Mouse (Mus musculus) cerebellum, postnatal 4 days (tissue): ENCODE data around the gene Acyp2.
"Not testable (repeated sequence)": the region's sequence is repeated elsewhere in the genome, so short reads cannot be mapped to it uniquely, and the experiment has no call there.

ENCODE experiments used
- DNase-seq, 2 experiments: peaks; one replicate each; pipeline ENCODE4 v3.0.0; 2022; ENCODE audit warnings: low spot score in 2 of 2, mixed read lengths in 1 of 2

The Acyp2 gene

DNA sequence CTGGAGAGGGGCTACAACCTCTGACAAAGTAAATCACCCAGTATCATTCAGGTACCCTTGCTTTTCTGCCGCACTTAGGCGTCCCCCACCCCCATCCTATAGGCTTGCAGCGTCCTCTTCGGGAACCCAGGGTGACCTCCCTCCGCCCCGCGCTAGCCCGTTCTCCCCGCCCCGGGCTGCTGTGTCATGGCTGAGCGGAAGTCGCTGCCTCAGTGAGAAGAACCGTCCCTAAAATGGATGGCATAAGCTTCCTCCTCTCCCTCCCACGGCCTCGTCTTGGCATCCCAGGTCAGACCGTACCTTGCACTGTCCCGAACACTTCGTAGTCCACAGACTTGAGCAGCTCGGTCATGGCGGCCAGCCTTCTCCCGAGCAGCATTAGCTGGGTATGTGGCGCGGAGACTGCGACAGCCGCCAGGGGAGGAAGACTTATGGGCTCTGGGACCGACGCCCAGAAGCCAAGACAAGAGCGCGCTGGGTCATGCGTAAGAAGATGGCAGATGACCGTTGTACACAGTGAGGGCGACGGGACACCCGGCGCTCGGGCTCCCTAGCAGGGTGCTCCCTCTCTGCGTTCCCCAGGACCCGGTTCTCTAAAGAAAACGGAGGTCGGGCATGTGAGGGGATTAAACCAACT is at the start of gene Acyp2:
TSS of gene Acyp2 (minus strand) at position 587 of the 637 bp plus-strand sequence.
- DNase-seq, result peak; percentile 66 to 77

- DNase-seq, result no peak
Observed at GRCm38 (mm10) chr11:30689421-30689820, 40.0 kb upstream of the Acyp2 start.

DNA sequence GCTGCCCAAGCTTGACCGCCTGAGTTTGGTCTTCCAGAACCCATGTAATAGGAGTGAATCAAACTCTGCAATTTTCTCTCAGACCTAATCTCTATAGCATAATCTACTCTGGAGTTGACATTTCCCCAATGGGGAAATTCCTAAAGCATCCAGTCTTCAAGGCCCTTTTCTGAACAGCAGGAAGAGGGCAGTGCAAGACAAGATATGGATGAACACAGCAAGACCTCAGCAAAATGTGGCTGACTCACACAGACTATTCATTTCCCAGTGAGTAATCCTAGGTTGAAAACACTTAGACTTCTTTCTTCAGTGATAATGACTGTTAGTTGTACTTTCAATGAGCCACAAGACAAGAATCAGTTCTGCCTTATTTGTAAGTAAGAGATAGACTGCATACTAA is 26.7 kb upstream of the Acyp2 start:
- DNase-seq, result peak in 1 of 2 experiments; percentile 7

GRCm38 (mm10) chr11:30672719-30673118 is 23.3 kb upstream of the Acyp2 start:
- no peak for DNase-seq

DNA sequence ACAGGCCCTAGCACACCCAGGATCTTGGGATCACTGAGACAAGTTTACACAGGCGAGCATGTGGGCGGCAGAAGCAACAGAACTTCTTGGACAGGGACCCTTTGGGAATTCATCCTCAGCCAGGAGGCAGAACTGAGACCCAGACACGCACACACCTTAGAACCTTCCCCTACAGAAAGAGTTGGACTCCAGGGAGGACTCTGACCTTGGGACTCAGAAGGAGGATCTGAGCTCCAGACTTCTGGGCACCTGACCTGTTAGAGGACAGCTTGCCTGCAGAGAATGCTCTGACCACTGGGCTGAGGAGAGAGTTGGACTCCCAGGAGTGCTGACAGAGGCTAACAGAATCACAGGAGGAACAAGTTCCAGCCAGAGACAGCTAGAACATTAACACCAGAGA is 13.6 kb upstream of the Acyp2 start:
- DNase-seq, result no peak

GRCm38 (mm10) chr11:30662591-30662990 is 13.2 kb upstream of the Acyp2 start:
- DNase-seq, result no peak

DNA sequence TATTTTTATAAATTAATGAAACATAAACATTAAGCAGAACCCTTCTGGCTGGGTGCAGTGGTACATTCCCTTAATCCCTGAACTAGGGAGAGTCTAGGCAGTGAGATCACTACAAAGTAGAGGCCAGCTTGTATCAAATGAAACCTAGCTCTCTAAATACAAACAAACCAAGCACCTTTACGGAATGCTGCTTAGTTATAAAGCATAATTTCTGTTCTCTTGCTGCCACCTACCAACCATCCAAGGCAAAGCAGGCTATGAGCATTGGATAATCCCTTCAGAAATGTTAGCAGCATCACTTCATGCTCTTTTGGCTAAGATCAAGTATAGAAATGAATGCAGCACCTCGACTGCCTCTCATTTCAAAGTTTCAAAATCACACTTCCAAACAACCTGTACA is 7.7 kb upstream of the Acyp2 start:
- peak in 1 of 2 experiments; percentile 20 for DNase-seq

GRCm38 (mm10) chr11:30656060-30656459 is 6.7 kb upstream of the Acyp2 start:
- no peak for DNase-seq

- no peak for DNase-seq
Observed at GRCm38 (mm10) chr11:30650416-30650815, 1.0 kb upstream of the Acyp2 start.

DNA sequence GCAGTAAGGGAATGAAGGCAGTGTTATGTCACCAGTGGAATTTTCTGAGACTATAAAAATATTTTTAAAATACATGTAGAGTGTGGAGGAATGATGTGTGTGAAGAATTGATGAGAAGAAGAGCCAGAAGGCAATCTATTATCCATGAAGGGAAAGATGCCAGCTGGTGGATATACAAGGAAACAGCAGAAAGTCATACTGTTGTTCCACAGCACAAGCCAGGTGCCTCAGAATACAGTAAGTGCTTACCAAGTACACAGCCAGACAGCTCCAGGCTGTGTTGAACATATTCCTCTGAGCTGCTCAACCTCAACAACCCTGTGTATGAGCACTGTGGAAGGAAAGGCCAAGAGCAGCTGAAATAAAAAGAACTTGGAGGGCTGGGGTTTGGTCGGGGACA is 13.7 kb downstream of the Acyp2 start:
- no peak for DNase-seq

- no peak for DNase-seq
Observed at GRCm38 (mm10) chr11:30630514-30630913, 18.9 kb downstream of the Acyp2 start.

DNA sequence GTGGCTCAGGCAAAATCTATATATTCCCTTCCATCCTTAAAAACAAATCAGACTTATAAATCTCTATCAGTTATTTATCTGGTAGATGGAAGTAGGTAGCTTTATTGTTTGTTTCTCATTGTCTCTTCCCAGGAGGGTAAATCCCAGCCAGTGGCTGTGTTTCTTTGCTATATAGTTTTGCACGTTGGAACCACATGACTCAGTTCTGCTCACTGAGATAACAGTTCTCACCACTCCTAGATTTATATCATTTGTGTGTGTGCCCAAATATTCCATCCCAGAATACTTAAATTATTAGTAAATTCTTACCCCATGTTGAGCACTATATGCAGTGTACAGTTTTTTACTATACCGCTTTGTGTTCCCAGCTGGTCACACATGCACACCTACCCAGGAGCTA is 26.2 kb downstream of the Acyp2 start:
- DNase-seq, result no peak

- not testable (repeated sequence) for DNase-seq
Observed at GRCm38 (mm10) chr11:30621386-30622363, 27.7 kb downstream of the Acyp2 start.

- DNase-seq, result no peak
Observed at GRCm38 (mm10) chr11:30618235-30618634, 31.2 kb downstream of the Acyp2 start.

DNA sequence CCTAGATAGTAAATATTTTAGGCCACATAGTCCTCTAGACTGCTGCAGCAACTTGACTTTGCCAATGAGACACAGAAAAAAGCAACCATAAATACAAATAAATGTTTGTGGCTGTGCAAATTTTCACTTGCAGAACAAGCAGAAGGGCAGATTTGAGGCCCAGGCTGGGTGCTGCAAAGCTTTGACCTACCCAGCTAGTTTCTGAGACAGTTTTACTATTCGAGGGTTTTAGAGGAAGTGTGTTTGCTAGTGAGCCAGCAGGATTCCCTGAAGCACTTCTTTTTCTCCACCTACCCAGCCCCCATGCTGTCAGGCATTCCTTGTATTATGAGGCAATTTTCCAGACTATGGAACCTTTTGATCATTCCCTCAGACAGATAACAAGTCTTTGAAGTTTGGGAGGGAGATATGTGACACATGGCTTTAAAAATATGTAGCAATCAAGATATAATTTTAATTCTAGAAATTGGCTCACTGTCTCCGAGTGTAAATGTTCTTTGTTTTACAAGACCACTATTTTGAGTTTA is 31.8 kb downstream of the Acyp2 start:
- DNase-seq, result no peak

DNA sequence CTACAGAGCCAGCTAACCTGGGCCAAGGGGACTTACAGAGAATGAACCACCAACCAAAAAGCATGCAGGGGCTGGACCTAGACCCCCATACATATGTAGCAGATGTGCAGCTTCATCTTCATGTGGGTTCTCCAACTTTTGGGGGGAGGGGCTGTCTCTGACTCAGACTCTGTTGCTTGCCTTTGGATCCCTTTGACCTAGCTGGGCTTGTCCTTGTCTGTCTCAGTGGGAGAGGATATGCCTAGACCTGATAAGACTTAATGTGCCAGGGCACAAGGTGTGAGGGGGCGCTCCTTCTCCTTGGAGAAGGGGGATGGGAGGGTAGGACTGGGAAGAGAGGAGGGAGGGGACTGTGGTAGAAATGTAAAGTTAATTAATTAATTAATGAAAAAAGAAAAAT is 33.4 kb downstream of the Acyp2 start:
- DNase-seq, result no peak

DNA sequence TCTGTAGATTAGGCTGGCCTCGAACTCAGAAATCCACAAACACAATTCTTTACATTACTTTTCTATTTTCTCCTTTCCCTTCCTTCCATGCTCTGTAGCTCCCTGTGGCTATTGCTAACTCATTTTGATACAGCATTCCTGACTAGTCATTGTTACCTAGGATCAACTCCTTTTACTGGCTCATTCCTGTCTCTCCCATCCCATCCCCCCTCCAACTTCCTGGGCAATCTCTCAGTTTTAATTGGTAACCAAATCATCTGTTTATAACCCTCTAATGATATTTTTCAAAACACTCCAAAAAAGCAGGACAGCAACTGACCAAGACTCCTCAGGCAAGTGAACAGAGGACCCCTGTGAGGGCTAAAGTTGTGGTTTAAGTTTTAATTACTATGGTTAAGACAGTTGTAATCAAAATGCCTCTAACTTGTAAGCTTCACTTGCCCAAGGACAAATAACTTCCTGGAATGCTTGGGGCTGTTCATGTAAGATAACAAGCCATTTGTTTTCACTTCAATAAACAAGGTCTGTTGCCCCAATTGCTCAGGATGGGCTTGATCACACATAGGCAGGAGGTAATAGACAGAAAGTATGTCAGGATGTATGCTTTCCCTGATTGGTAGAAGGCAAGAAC is 35.4 kb downstream of the Acyp2 start:
- DNase-seq, result no peak

GRCm38 (mm10) chr11:30612699-30613098 is 36.7 kb downstream of the Acyp2 start:
- no peak for DNase-seq

DNA sequence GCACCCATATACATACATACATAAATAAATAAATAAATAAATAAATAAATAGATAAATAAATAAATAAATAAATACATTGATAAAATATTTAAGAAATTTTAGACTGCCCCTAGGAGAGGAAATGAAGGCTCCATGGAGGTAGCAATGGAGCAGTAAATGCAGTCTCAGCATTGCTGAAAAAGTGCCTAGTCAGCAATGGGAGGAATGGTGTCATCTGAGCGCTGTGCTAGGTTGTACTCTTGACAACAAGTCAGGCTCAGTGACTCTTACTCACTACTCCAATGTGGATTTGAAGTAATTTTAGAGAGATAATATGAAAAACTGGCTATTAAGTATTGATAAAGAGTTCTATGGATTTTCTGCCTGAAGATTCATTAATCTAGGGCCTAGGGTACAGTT is 40.1 kb downstream of the Acyp2 start:
- no peak for DNase-seq

DNA sequence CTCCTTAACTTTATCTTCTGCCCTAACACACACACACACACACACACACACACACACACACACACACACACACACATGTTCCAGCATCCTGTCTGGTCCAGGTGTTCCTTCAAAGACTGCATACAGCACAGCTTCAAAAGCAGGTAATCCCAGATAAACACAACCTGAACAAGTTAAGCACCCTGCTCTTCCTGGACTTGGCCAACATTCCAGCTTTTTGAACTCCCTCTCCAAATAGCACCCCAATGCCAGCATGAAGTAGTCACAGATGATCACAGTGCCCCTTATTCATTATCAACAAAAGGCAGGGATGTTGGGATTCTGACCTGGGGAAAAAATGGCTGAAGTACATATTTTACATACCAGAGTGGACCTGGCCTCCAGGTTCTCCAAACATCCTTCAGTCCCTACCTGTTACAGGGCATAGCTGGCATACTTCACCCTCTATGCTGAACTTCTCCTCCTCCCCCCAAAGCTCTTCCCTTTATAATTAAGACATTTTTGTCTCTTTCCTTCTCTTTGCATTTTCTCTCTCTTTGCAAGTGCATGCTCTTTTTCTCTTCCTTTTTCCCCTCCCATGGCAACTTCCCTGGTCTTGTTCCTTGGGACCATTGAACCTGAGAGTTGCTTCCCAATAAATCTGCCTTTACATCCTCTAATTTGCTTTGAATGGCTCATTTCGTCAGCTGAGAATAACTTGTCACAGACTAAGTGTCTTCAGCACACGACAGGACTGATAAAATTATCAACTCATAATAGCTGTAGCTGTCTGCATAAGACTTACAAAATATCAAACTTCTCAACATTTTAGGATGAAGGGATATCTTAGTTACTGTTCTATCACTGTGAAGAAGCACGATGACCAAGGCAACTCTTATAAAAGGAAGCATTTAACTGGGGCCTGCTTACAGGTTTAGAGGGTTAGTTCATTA is 41.5 kb downstream of the Acyp2 start:
- no peak for DNase-seq

DNA sequence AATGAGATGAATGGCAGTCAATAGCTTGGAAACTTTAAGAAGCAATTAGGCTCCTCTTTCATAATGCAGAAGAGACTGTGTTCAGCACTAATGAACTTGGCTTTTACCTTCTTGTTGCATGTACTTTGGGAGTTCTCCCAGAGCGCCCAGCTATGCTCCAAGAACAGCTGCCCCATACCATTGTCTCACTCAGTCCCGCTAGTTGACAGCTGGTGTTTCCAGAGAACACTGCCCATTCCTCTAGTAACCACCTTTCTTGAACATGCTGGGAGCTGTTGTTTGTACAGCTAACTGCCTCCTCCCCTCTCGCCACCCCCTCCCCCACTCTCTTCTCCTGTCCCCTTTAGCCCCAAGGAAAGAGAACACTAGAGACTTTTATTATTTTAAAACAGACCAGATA is 52.1 kb downstream of the Acyp2 start:
- DNase-seq, result no peak
